Mouse (Mus musculus) kidney, postnatal 4 days (tissue): Measurements from ENCODE around the gene Hacd3.
"Not testable (repeated sequence)": the region's sequence is repeated elsewhere in the genome, so short reads cannot be mapped to it uniquely, and the experiment has no call there.

ENCODE experiments used
- DNase-seq, 2 experiments: peaks; one replicate each; pipeline ENCODE4 v3.0.0; 2021; ENCODE audit warnings: mixed read lengths in 2 of 2

Gene Hacd3

GRCm38 (mm10) chr9:65016978-65017827 lies 4.3 kb downstream of the Hacd3 start:
- no peak for DNase-seq

- DNase-seq = no peak
Measured at GRCm38 (mm10) chr9:65016241-65016977, 5.1 kb downstream of the Hacd3 start.

GRCm38 (mm10) chr9:65015461-65016222 lies 5.9 kb downstream of the Hacd3 start:
- no peak for DNase-seq

GRCm38 (mm10) chr9:65011304-65011703 lies 10.2 kb downstream of the Hacd3 start:
- DNase-seq = peak; percentile 55 to 64

- DNase-seq = no peak
Measured at GRCm38 (mm10) chr9:65010632-65011031, 10.9 kb downstream of the Hacd3 start.

- DNase-seq = no peak
Measured at GRCm38 (mm10) chr9:65005737-65006136, 15.8 kb downstream of the Hacd3 start.

GRCm38 (mm10) chr9:65001481-65001880 lies 20.0 kb downstream of the Hacd3 start:
- DNase-seq = no peak

GRCm38 (mm10) chr9:64995464-64995863 lies 26.0 kb downstream of the Hacd3 start:
- not testable (repeated sequence) for DNase-seq

- DNase-seq = no peak
Measured at GRCm38 (mm10) chr9:64990291-64990690, 31.2 kb downstream of the Hacd3 start.

- DNase-seq = no peak
Measured at GRCm38 (mm10) chr9:64988443-64988842, 33.0 kb downstream of the Hacd3 start.

- DNase-seq = no peak
Measured at GRCm38 (mm10) chr9:64987651-64988050, 33.8 kb downstream of the Hacd3 start.

GRCm38 (mm10) chr9:64985807-64986206 lies 35.7 kb downstream of the Hacd3 start:
- no peak for DNase-seq

- no peak for DNase-seq
Measured at GRCm38 (mm10) chr9:64985037-64985794, 36.3 kb downstream of the Hacd3 start.

- no peak for DNase-seq
Measured at GRCm38 (mm10) chr9:64981904-64982303, 39.6 kb downstream of the Hacd3 start.

- no peak for DNase-seq
Measured at GRCm38 (mm10) chr9:64980548-64980947, 40.9 kb downstream of the Hacd3 start.

GRCm38 (mm10) chr9:64960978-64961320 lies 60.5 kb downstream of the Hacd3 start:
- no peak for DNase-seq

- DNase-seq = peak; percentile 98 to 99
Measured at GRCm38 (mm10) chr9:64960117-64960977, 61.1 kb downstream of the Hacd3 start, which contains the start of gene Ints14. TSS of gene Ints14 (plus strand) at chr9:64960905.

GRCm38 (mm10) chr9:64957276-64957675 lies 64.2 kb downstream of the Hacd3 start:
- no peak for DNase-seq

GRCm38 (mm10) chr9:64956337-64956736 lies 65.2 kb downstream of the Hacd3 start:
- peak; percentile 68 to 74 for DNase-seq

GRCm38 (mm10) chr9:64953190-64953589 lies 68.3 kb downstream of the Hacd3 start:
- no peak for DNase-seq

- no peak for DNase-seq
Measured at GRCm38 (mm10) chr9:64952055-64952454, 69.4 kb downstream of the Hacd3 start.
